Mouse (Mus musculus): ENCODE measurements around the gene Gm47791.

Gm47791 gene

GRCm38 (mm10) chr1:82771022-82771586 lies at the start of gene Gm47791:
TSS of gene Gm47791 (minus strand) at chr1:82771243.
- no peak for DNase-seq (ENCODE audit: low spot score in 2 of 2)

- DNase-seq (ENCODE audit: low spot score in 2 of 2): no peak
Measured at GRCm38 (mm10) chr1:82820626-82821186, 49.7 kb upstream of the Gm47791 start.

DNA sequence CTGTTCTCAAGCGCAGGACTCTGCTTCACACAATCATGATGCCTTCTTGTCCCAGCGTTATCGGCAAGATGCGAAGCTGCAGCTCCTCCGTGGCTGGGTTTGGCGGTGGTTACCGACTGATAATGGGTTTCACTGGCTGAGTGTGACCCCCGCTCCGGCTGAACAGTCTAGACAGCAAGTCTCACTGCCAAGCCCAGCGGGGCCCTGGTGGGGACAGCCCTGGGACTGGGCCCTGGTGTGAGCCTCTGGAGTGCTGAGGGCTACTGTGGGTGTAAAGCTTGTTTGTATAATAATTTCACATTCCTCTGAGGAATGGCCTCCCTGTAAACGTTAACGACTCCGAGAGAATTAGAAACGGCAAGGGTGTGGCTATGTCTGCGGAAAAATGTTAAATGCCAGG lies 49.1 kb upstream of the Gm47791 start:
- DNase-seq (ENCODE audit: low spot score in 2 of 2): no peak

DNA sequence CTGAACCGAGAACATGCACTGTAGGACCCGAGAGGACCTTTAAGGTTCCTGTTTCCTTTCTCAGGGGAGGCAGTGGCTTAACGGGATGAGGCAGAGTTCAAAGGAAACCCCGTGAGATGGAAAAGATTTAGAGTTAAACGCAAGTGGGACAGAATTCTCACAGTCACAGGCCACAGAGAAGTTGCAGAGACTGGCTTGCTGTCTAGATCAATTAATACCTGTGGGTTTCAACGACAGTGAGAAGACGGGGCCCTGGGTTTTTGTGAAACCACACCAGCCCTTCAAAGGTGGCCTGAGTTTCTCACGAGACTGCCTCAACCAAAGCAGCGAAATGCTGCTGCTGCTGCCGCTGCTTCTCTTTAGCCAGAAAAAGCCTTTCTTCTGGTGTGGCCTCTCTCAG lies 48.3 kb upstream of the Gm47791 start:
- DNase-seq (ENCODE audit: low spot score in 2 of 2): no peak

DNA sequence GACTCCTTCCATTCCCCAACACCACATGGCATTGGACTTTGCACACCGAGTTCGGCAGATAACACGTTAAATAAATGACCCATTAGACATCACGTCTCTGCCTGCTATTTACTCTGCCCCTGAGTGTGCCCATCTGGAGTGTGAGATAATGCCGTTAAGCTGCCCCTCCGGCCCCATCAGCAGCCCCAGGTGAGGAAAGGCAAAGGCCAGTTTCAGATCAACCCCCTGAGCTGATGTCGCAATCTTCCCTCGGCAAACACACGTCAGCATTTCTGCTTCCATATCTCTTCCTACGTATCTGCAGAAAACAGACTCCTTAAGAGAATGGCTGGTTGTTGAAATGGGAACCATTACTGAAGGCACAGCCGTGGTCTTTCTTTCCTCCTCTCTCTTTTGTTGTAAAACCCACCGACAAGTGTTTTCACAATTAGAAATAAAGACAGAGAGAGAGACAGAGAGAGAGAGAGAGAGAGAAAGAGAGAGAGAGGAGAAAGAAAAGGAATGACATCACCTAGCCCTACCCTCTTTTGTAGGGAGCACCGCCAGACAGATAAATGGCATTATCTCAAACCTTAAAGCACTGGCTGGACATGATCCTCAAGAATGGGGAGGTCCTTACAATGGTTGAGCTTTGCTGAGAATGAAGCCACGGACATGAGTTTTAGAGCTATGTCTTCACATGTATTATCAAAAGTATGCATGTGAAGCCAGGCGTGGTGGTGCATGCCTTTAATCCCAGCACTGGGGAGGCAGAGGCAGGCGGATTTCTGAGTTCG lies 45.1 kb upstream of the Gm47791 start:
- no peak for DNase-seq (ENCODE audit: low spot score in 2 of 2)

DNA sequence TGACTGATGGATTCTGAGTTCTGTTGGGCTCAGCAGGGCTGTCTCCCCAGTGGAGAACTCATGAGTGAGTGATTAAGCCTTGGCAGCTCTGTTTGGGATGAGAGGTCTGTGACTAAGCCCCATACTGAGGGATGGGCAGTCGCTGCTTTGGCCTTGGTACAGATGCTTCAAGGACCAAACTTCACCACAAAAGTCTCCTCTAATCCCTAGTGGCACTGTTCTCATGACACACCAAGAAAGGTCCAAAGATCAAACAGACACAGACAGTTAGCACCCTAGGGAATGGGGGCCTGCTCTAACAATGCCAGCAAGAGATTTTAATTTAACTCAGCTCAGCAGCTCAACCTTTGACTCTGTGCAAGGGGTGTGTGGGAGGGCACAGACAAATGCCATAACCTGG lies 40.7 kb upstream of the Gm47791 start:
- DNase-seq (ENCODE audit: low spot score in 2 of 2): no peak

GRCm38 (mm10) chr1:82808564-82808963 lies 37.5 kb upstream of the Gm47791 start:
- DNase-seq (ENCODE audit: low spot score in 2 of 2): no peak

GRCm38 (mm10) chr1:82807206-82807605 lies 36.2 kb upstream of the Gm47791 start:
- no peak for DNase-seq (ENCODE audit: low spot score in 2 of 2)

DNA sequence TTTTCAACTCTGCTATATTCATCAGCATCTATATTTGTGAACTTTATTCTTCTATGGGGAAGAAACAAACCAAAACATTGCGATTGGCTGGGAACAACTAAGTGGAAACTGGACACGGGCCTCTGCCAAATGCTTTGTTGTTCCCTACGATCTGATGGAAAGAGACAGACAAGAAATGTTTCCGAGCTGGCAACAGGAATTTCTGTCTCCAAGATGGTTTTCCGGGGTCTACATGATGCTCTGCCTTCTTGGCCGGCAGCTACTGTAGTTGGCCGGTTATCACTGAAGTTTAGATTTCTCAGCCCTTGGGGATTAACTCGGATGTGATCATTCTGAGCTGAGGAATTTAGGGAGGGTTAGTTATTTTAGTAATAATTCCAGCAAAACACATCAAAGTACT lies 35.3 kb upstream of the Gm47791 start:
- DNase-seq (ENCODE audit: low spot score in 2 of 2): no peak

DNA sequence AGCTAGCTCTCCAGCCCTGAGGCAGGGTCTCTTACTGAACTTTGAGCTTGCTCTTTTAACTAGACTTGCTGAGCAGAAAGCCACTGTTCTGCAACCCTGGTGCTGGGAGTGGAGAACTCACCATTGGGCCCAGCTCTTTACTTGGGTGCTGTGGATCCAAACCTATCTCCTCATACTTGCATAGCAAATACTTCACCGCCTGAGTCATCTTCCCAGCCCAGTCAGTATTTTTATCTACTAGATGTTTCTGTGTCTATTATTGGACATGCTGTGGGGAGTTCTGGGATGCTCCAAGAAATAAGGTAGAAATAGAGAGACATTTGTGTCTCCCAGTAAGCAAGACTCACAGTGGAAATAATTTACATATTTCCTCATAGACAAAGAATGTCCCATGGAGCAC lies 33.0 kb upstream of the Gm47791 start:
- no peak for DNase-seq (ENCODE audit: low spot score in 2 of 2)

DNA sequence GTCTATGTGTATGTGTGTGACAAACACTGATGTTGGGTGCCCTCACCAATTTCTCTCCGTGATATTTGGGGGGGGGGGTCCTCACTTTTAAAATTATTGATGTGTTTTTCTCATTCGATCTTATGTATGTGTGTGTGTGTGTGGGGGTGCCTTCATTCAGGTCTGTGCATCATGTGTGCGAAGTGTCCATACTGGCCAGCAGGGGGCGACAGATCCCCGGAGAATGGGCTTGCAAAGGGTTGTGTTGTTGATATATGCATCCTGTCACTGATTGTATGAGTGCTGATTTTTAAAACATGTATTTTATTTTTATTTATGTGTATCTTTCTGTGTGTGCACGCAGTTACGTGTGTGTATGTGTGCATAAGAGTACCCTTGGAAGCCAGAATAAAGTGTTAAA lies 32.6 kb upstream of the Gm47791 start:
- no peak for DNase-seq (ENCODE audit: low spot score in 2 of 2)

GRCm38 (mm10) chr1:82801105-82801783 lies 30.2 kb upstream of the Gm47791 start:
- no peak for DNase-seq (ENCODE audit: low spot score in 2 of 2)

DNA sequence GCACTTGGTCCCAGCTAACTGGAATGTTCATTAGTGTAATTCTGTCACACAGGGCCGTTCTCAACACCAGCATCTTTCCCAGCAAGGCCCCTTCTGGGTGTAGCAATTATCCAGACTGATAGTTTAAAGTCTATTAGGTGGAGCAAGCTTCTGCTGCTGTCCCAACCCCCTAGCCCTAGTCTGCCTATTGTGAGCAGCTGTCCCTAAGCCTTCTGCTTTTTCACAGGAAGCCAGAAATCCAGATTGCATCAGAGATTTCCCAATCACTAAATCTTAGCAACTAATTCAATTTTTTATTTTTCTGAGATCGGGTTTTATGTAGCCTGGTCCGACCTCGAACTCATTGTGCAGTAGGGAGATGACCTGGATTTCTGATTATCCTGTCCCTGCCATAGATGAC lies 27.9 kb upstream of the Gm47791 start:
- no peak for DNase-seq (ENCODE audit: low spot score in 2 of 2)

- DNase-seq (ENCODE audit: low spot score in 2 of 2): no peak
Measured at GRCm38 (mm10) chr1:82798304-82798703, 27.3 kb upstream of the Gm47791 start.

- no peak for DNase-seq (ENCODE audit: low spot score in 2 of 2)
Measured at GRCm38 (mm10) chr1:82797088-82797487, 26.0 kb upstream of the Gm47791 start.

GRCm38 (mm10) chr1:82795702-82796443 lies 24.8 kb upstream of the Gm47791 start:
- no peak for DNase-seq (ENCODE audit: low spot score in 2 of 2)

DNA sequence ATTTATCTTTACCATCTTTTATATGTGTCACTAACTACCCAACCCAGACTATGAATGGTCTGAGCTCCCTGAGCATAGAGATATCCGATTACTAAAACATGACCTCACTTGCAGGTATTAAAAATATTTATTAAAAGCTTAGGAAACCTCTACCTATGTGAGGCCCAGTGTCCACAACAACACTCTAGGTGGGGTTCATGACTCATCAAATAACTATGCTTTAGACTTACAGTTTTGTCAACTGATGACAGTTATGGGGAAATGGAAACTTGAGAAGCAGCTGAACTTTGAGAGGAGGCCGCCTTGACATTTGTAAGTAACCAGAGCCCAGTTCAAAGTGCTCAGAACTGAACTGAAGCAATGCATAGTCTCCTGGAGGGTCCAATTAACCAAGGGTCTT lies 24.2 kb upstream of the Gm47791 start:
- DNase-seq (ENCODE audit: low spot score in 2 of 2): no peak

GRCm38 (mm10) chr1:82793986-82794385 lies 22.9 kb upstream of the Gm47791 start:
- peak in 1 of 2 experiments; percentile 49 for DNase-seq (ENCODE audit: low spot score in 2 of 2)

GRCm38 (mm10) chr1:82793110-82793509 lies 22.1 kb upstream of the Gm47791 start:
- DNase-seq (ENCODE audit: low spot score in 2 of 2): no peak

DNA sequence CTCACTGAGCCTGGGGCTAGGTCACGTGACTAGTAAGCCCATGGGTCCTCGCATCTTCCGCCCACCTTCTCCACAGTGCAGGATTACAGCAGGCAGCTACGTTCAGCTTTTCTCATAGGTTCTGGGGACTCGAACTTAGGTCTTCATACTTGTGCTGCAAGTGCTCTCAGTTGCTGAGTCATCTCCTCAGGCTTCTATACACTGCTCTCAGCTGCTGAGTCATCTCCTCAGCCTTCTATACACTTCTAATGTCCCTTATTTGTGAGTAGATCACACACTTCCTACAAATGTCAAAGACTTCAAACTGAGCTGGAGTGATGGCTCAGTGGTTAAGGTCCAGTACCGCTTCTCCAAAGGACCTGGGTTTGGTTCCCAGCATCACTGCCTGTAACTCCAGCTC lies 21.2 kb upstream of the Gm47791 start:
- DNase-seq (ENCODE audit: low spot score in 2 of 2): no peak

GRCm38 (mm10) chr1:82791105-82791504 lies 20.1 kb upstream of the Gm47791 start:
- no peak for DNase-seq (ENCODE audit: low spot score in 2 of 2)

DNA sequence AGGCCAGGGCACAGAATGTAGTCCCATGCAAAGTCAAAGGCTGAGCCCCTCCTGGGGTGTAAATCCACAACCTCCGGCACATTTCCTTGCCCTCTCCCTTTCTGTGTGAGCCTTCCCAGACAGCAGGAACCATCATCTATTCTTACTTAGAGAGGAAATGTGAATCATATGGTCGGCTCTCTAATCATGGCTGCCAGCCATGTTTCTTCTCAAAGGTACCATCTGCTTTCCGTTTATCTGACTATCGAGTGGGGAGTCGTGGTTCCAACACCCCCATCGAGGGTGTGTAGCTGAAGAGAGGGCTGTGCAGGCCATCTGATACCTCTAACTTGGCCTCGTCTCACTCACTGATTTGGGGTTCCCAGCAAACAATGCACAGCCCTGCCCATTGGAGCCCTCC lies 17.0 kb upstream of the Gm47791 start:
- no peak for DNase-seq (ENCODE audit: low spot score in 2 of 2)

All from left cerebral cortex, adult 9 months (tissue).